Mouse (Mus musculus) kidney, embryonic 16.5 days (tissue): ENCODE results near the gene Hoxb7. TPM values are rescaled to one million over a fixed set of nuclear protein-coding genes. Genes with fewer than 3 reads are reported as not detected.

Experiments used
- ATAC-seq: fragments of 200-750 bp; cut with Nextera tagmentation; 2 replicates; pipeline ENCODE4 v1.8.0; 2017; ENCODE audit warnings: moderate TSS enrichment; ENCODE audit not compliant: low FRiP score, low TSS enrichment
- H3K27ac ChIP-seq: fragments of 300-500 bp; sonication (generic); 2 replicates; pipeline ENCODE4 v1.5.1; 2014; ENCODE audit warnings: low read length
- H3K27me3 ChIP-seq: fragments of 300-500 bp; sonication (generic); 2 replicates; pipeline ENCODE4 v1.6.1; 2014; ENCODE audit warnings: low read length, control low read depth, mixed read lengths; ENCODE audit not compliant: insufficient read depth
- H3K36me3 ChIP-seq: fragments of 300-500 bp; sonication (generic); 2 replicates; pipeline ENCODE4 v1.6.1; 2014; ENCODE audit warnings: low read length, control low read depth, mixed read lengths; ENCODE audit not compliant: insufficient read depth
- H3K4me1 ChIP-seq: fragments of 300-500 bp; sonication (generic); 2 replicates; pipeline ENCODE4 v1.6.1; 2014; ENCODE audit warnings: low read length, control low read depth, mixed read lengths; ENCODE audit not compliant: insufficient read depth
- H3K4me2 ChIP-seq: fragments of 300-500 bp; sonication (generic); replicated peaks from 2 replicates; pipeline ENCODE4 v1.6.1; 2014; ENCODE audit warnings: low read depth, low read length
- H3K4me3 ChIP-seq: fragments of 300-500 bp; sonication (generic); 2 replicates; pipeline ENCODE4 v1.5.1; 2014; ENCODE audit warnings: mild to moderate bottlenecking, low read length
- H3K9ac ChIP-seq: fragments of 300-500 bp; sonication (generic); replicated peaks from 2 replicates; pipeline ENCODE4 v1.6.1; 2014; ENCODE audit warnings: low read length
- H3K9me3 ChIP-seq: fragments of 300-500 bp; sonication (generic); 2 replicates; pipeline ENCODE4 v1.6.1; 2016; ENCODE audit warnings: low read length, control low read depth
- WGBS: fragments of 180-500 bp; shearing (Covaris S2); extraction: QIAGEN DNeasy Blood & Tissue Kit; methylation state at CpG from one replicate; pipeline ENCODE4 v1.1.7; 2014; 5-methylcytosine and 5-hydroxymethylcytosine counted together
- polyA plus RNA-seq: library from polyadenylated mRNA; unstranded; fragments of >200 nt; fragmentation: Nextera tagmentation; extraction: Ambion mirVana; gene quantifications from 2 replicates; pipeline ENCODE4 v1.2.1, GENCODE M21; 2015

Hoxb7 gene
- polyA plus RNA-seq, 1 experiment from 2014 or later = 60.9 TPM

- Histone ChIP-seq H3K36me3 (no peaks in the 10 kb centered on the region; the same call in 1 of the 2 replicates), H3K4me3 (peak overlapping the region; percentile 71), H3K27ac (peak overlapping the region; percentile 99), H3K4me2 (peak overlapping the region; percentile 90), H3K9ac (peak overlapping the region; percentile 60), H3K27me3 (no peaks in the 10 kb centered on the region), H3K4me1 (peaks cover 99% of the 10 kb centered on the region), H3K9me3 (no peaks in the 10 kb centered on the region)
- ATAC-seq = no peak
- WGBS = 11% methylated on average over 8 of the region's 8 CpGs
Observed at GRCm38 (mm10) chr11:96328605-96329004, 42.2 kb downstream of the Hoxb7 start.

GRCm38 (mm10) chr11:96332105-96332504 is 45.7 kb downstream of the Hoxb7 start:
- H3K9ac ChIP-seq = peak overlapping the region; percentile 73
- 6% methylated on average over 8 of the region's 8 CpGs for WGBS
- ATAC-seq = peak; percentile 9; the same call in 1 of the 2 replicates
- H3K9me3 ChIP-seq = no peaks in the 10 kb centered on the region
- 0 out of 2 replicates have a peak, but pooled peaks cover 5% of the 10 kb centered on the region for H3K36me3 ChIP-seq
- peak overlapping the region; percentile 99 for H3K27ac ChIP-seq
- H3K27me3 ChIP-seq = no peaks in the 10 kb centered on the region
- peak overlapping the region; percentile 59 for H3K4me2 ChIP-seq
- peaks cover 99% of the 10 kb centered on the region for H3K4me1 ChIP-seq
- H3K4me3 ChIP-seq = peak overlapping the region; percentile 50

- peak overlapping the region; percentile 73 for H3K9ac ChIP-seq
- H3K9me3 ChIP-seq = no peaks in the 10 kb centered on the region
- H3K27ac ChIP-seq = peak overlapping the region; percentile 99
- H3K4me3 ChIP-seq = peak overlapping the region; percentile 50
- 0 out of 2 replicates have a peak, but pooled peaks cover 5% of the 10 kb centered on the region for H3K36me3 ChIP-seq
- H3K4me2 ChIP-seq = peak overlapping the region; percentile 59
- H3K27me3 ChIP-seq = no peaks in the 10 kb centered on the region
- ATAC-seq = peak; percentile 58
- peaks cover 99% of the 10 kb centered on the region for H3K4me1 ChIP-seq
- 4% methylated on average over 35 of the region's 35 CpGs for WGBS
Observed at GRCm38 (mm10) chr11:96332618-96333032, 46.2 kb downstream of the Hoxb7 start.

- peak overlapping the region; percentile 50 for H3K4me3 ChIP-seq
- peak overlapping the region; percentile 59 for H3K4me2 ChIP-seq
- H3K27me3 ChIP-seq = no peaks in the 10 kb centered on the region
- peak; percentile 52 for ATAC-seq
- H3K4me1 ChIP-seq = peaks cover 99% of the 10 kb centered on the region
- peak overlapping the region; percentile 73 for H3K9ac ChIP-seq
- H3K9me3 ChIP-seq = no peaks in the 10 kb centered on the region
- H3K36me3 ChIP-seq = peaks cover 7% of the 10 kb centered on the region; the same call in 1 of the 2 replicates
- peak overlapping the region; percentile 99 for H3K27ac ChIP-seq
- 15% methylated on average over 17 of the region's 17 CpGs for WGBS
Observed at GRCm38 (mm10) chr11:96333241-96334001, 47.0 kb downstream of the Hoxb7 start.

- Histone ChIP-seq H3K9me3 (no peaks in the 10 kb centered on the region), H3K36me3 (peaks cover 7% of the 10 kb centered on the region; the same call in 1 of the 2 replicates), H3K27ac (peak overlapping the region; percentile 99), H3K9ac (peak overlapping the region; percentile 73), H3K4me2 (peak overlapping the region; percentile 59), H3K4me1 (peaks cover 99% of the 10 kb centered on the region), H3K27me3 (no peaks in the 10 kb centered on the region), H3K4me3 (peak overlapping the region; percentile 50)
- no peak for ATAC-seq
- 11% methylated on average over 2 of the region's 2 CpGs for WGBS
Observed at GRCm38 (mm10) chr11:96334002-96334364, 47.6 kb downstream of the Hoxb7 start.

- H3K27ac ChIP-seq = peak overlapping the region; percentile 99
- no peaks in the 10 kb centered on the region for H3K9me3 ChIP-seq
- H3K27me3 ChIP-seq = no peaks in the 10 kb centered on the region
- peak overlapping the region; percentile 50; the same call in 1 of the 2 replicates for H3K4me3 ChIP-seq
- H3K36me3 ChIP-seq = peaks cover 7% of the 10 kb centered on the region; the same call in 1 of the 2 replicates
- H3K4me1 ChIP-seq = peaks cover 100% of the 10 kb centered on the region
- 0 out of 2 replicates have a peak, but pooled peaks have one; percentile 11 for ATAC-seq
- no peak overlapping the region; the same call in 1 of the 2 replicates for H3K9ac ChIP-seq
- 23% methylated on average over 3 of the region's 3 CpGs for WGBS
- H3K4me2 ChIP-seq = peak overlapping the region; percentile 59
Observed at GRCm38 (mm10) chr11:96334998-96335397, 48.6 kb downstream of the Hoxb7 start.

GRCm38 (mm10) chr11:96336597-96336996 is 50.2 kb downstream of the Hoxb7 start:
- no peaks in the 10 kb centered on the region for H3K27me3 ChIP-seq
- no peak for ATAC-seq
- peaks cover 95% of the 10 kb centered on the region for H3K4me1 ChIP-seq
- H3K4me2 ChIP-seq = peak overlapping the region; percentile 10; the same call in 1 of the 2 replicates
- no peaks in the 10 kb centered on the region for H3K9me3 ChIP-seq
- WGBS = 10% methylated on average over 2 of the region's 2 CpGs
- peak overlapping the region; percentile 99 for H3K27ac ChIP-seq
- H3K9ac ChIP-seq = peak overlapping the region; percentile 81
- H3K36me3 ChIP-seq = peaks cover 7% of the 10 kb centered on the region; the same call in 1 of the 2 replicates
- no peak overlapping the region for H3K4me3 ChIP-seq

- peak overlapping the region; percentile 10; the same call in 1 of the 2 replicates for H3K4me2 ChIP-seq
- H3K4me3 ChIP-seq = no peak overlapping the region
- peaks cover 7% of the 10 kb centered on the region; the same call in 1 of the 2 replicates for H3K36me3 ChIP-seq
- H3K9me3 ChIP-seq = no peaks in the 10 kb centered on the region
- peak overlapping the region; percentile 81; the same call in 1 of the 2 replicates for H3K9ac ChIP-seq
- H3K27me3 ChIP-seq = no peaks in the 10 kb centered on the region
- peaks cover 93% of the 10 kb centered on the region for H3K4me1 ChIP-seq
- peak overlapping the region; percentile 99 for H3K27ac ChIP-seq
- ATAC-seq = no peak
- WGBS = 32% methylated on average over 6 of the region's 6 CpGs
Observed at GRCm38 (mm10) chr11:96337026-96337425, 50.6 kb downstream of the Hoxb7 start.

GRCm38 (mm10) chr11:96338957-96339855 is 52.8 kb downstream of the Hoxb7 start:
- H3K4me1 ChIP-seq = peaks cover 93% of the 10 kb centered on the region
- peak overlapping the region; percentile 81 for H3K9ac ChIP-seq

More at GRCm38 (mm10) chr11:96338957-96339855, 52.8 kb downstream of the Hoxb7 start:
- WGBS = 35% methylated on average over 7 of the region's 7 CpGs
- ATAC-seq = no peak
- Histone ChIP-seq H3K27ac (peak overlapping the region; percentile 99), H3K36me3 (peaks cover 16% of the 10 kb centered on the region), H3K4me3 (no peak overlapping the region), H3K9me3 (no peaks in the 10 kb centered on the region), H3K27me3 (no peaks in the 10 kb centered on the region), H3K4me2 (peak overlapping the region; percentile 90)
